In the genomic region with DNA sequence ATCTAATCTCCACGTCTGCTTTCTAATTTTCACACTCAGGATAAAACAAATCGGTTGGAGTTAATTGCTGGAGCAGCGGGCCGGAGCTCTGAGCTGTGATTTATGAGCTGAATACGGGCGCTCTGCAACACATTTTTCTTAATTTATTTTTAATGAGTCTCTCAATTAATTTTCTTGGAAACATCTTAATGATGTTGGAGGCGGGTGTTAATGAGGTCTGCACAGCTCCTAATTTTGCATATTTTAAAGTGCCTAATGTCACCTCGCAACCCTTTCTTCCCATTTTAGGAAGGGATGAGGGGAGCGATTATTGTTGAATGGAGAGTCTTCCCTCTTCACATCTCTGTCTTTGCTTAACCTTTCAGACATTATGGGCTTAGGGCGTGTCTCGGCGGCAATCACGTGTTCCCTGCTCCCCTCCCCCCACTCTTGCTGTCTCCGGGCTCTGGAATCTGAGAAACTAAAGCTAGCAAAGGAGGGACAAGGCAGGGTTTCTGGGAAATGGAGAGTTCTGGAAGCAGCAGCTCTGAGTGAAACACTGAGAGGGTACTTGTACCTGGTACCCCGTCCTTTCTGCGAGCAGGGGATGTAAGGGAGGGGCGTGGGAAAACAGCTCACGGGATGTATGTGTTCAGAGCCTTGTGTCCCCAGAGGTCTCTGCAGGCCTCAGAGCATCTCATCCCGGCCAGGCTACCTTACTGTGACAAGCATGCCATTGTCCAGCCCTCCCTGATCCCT, we compare ENCODE assay signal across 10 mouse cellular contexts. TPM values are rescaled to one million over a fixed set of nuclear protein-coding genes. Genes with fewer than 3 reads are reported as not detected.
A peak's percentile ranks its signal among the peaks of the same experiment; 100 is the strongest.
DNase-seq lines count a peak whose midpoint lies in the region; ATAC-seq and TF ChIP-seq lines count a peak whose summit lies in the region.
"Had no signal": no experiment of that assay in that cellular context is flagged by ENCODE, and none has a peak within 500 bp of the region (broad histone marks: within the 10 kb centered on the region; RNA-seq: fewer than 3 reads in every experiment).

No protein-coding gene starts in this region.

- H3K36me3 ChIP-seq in intestine, embryonic 14.5 days (ENCODE audit: control insufficient read depth, insufficient read depth, low read length) = no peaks in the 10 kb centered on the region
- no peaks in the 10 kb centered on the region for H3K36me3 ChIP-seq in intestine, postnatal 0 days (ENCODE audit: control insufficient read depth, insufficient read depth)
- H3K36me3 ChIP-seq in forebrain, postnatal 0 days (ENCODE audit: insufficient read depth) = no peaks in the 10 kb centered on the region
- no peaks in the 10 kb centered on the region for H3K36me3 ChIP-seq in liver, embryonic 12.5 days

- no peak for TF ChIP-seq POLR2A in brain, embryonic 14.5 days (IDR thresholded peaks at IDR 0.05; ENCODE audit: borderline replicate concordance, extremely low read depth, insufficient read depth, insufficient read length, poor library complexity, severe bottlenecking)

- no peaks in the 10 kb centered on the region for H3K4me1 ChIP-seq in intestine, embryonic 14.5 days (replicated peaks; ENCODE audit: control insufficient read depth, insufficient read depth, low read length)
- H3K4me1 ChIP-seq in intestine, postnatal 0 days (replicated peaks; ENCODE audit: control insufficient read depth, insufficient read depth, low read length) = no peaks in the 10 kb centered on the region
- H3K4me1 ChIP-seq in forebrain, postnatal 0 days (ENCODE audit: insufficient read depth) = peaks cover 5% of the 10 kb centered on the region
- no peaks in the 10 kb centered on the region for H3K4me1 ChIP-seq in liver, embryonic 12.5 days

- no peaks in the 10 kb centered on the region for H3K9me3 ChIP-seq in intestine, embryonic 14.5 days (ENCODE audit: control insufficient read depth, low read length)
- no peaks in the 10 kb centered on the region for H3K9me3 ChIP-seq in intestine, postnatal 0 days (ENCODE audit: control insufficient read depth)
- H3K9me3 ChIP-seq in forebrain, postnatal 0 days (ENCODE audit: low read length) = no peaks in the 10 kb centered on the region
- no peaks in the 10 kb centered on the region for H3K9me3 ChIP-seq in liver, embryonic 12.5 days (replicated peaks)

- H3K9ac ChIP-seq in intestine, embryonic 14.5 days (ENCODE audit: low read length) = no peak overlapping the region
- H3K9ac ChIP-seq in intestine, postnatal 0 days (ENCODE audit: low read depth, low read length) = no peak overlapping the region
- peak overlapping the region; percentile 46; the same call in 1 of the 2 replicates for H3K9ac ChIP-seq in forebrain, postnatal 0 days
- no peak overlapping the region for H3K9ac ChIP-seq in liver, embryonic 12.5 days

- ATAC-seq in intestine, embryonic 14.5 days (replicated peaks; ENCODE audit: low FRiP score, low TSS enrichment, low read depth) = no peak
- no peak for ATAC-seq in intestine, postnatal 0 days
- peak; percentile 84 for ATAC-seq in forebrain, postnatal 0 days
- no peak for ATAC-seq in liver, embryonic 12.5 days
- ATAC-seq: Patski had no signal

- H3K27me3 ChIP-seq in intestine, embryonic 14.5 days (replicated peaks; ENCODE audit: control insufficient read depth, insufficient read depth, low read length) = no peaks in the 10 kb centered on the region
- no peaks in the 10 kb centered on the region for H3K27me3 ChIP-seq in intestine, postnatal 0 days (replicated peaks; ENCODE audit: control insufficient read depth, insufficient read depth, low read length)
- no peaks in the 10 kb centered on the region for H3K27me3 ChIP-seq in forebrain, postnatal 0 days (ENCODE audit: insufficient read depth, low read length)
- no peaks in the 10 kb centered on the region for H3K27me3 ChIP-seq in liver, embryonic 12.5 days (replicated peaks)

- WGBS in intestine, embryonic 14.5 days = 55% methylated on average over 19 of the region's 19 CpGs
- WGBS in intestine, postnatal 0 days = 59% methylated on average over 19 of the region's 19 CpGs
- 8% methylated on average over 19 of the region's 19 CpGs for WGBS in forebrain, postnatal 0 days
- WGBS in liver, embryonic 12.5 days (ENCODE audit: insufficient replicate concordance) = 62% methylated on average over 19 of the region's 19 CpGs

- H3K4me2 ChIP-seq in intestine, embryonic 14.5 days (ENCODE audit: low read length) = peak overlapping the region; percentile 26; the same call in 1 of the 2 replicates
- no peak overlapping the region for H3K4me2 ChIP-seq in intestine, postnatal 0 days (replicated peaks; ENCODE audit: low read depth)
- H3K4me2 ChIP-seq in forebrain, postnatal 0 days (ENCODE audit: low read depth) = peak overlapping the region; percentile 49
- H3K4me2 ChIP-seq in liver, embryonic 12.5 days = no peak overlapping the region

- no peak overlapping the region for H3K27ac ChIP-seq in intestine, embryonic 14.5 days (ENCODE audit: low read depth)
- no peak overlapping the region for H3K27ac ChIP-seq in intestine, postnatal 0 days (ENCODE audit: low read depth, low read length)
- H3K27ac ChIP-seq in forebrain, postnatal 0 days (ENCODE audit: low read depth, low read length) = peak overlapping the region; percentile 76
- H3K27ac ChIP-seq in liver, embryonic 12.5 days = no peak overlapping the region

- no peak for DNase-seq in intestine, embryonic 14.5 days (ENCODE audit: low spot score)
- DNase-seq in brain, embryonic 14.5 days (ENCODE audit: low read depth) = peak; percentile 95
- peak; percentile 81 for DNase-seq in forebrain, postnatal 0 days
- peak; percentile 27 to 35 for DNase-seq in left cerebral cortex, adult 18-20 months (ENCODE audit: low spot score in 2 of 2)
- DNase-seq in neural tube, embryonic 10.5 days (ENCODE audit: extremely low spot score, low spot score) = peak; percentile 45
- DNase-seq in urinary bladder, postnatal 10 days (ENCODE audit: low spot score) = no peak

- TF ChIP-seq CTCF in intestine, postnatal 0 days (IDR thresholded peaks at IDR 0.05; ENCODE audit: low read depth) = no peak
- no peak for TF ChIP-seq CTCF in brain, embryonic 14.5 days (IDR thresholded peaks at IDR 0.05; ENCODE audit: borderline replicate concordance, extremely low read depth, insufficient read depth, insufficient read length)
- TF ChIP-seq CTCF in forebrain, postnatal 0 days (IDR thresholded peaks at IDR 0.05; ENCODE audit: low read depth) = no peak

- no peak overlapping the region for H3K4me3 ChIP-seq in intestine, embryonic 14.5 days (ENCODE audit: low read depth, low read length)
- H3K4me3 ChIP-seq in intestine, postnatal 0 days (ENCODE audit: low read depth, low read length) = no peak overlapping the region
- H3K4me3 ChIP-seq in forebrain, postnatal 0 days (ENCODE audit: low read depth, low read length) = peak overlapping the region; percentile 24
- no peak overlapping the region for H3K4me3 ChIP-seq in liver, embryonic 12.5 days

RNA-seq across cellular contexts. Expression of a gene that starts 56.8 kb away (rescaled TPM):
- polyA plus RNA-seq in intestine, embryonic 14.5 days (2014; fragmentation: Nextera tagmentation; extraction: Ambion mirVana) = 0.05 TPM in 1 of 2 replicates, not detected in the other
- polyA plus RNA-seq in intestine, postnatal 0 days (2015; fragmentation: Nextera tagmentation; extraction: Ambion mirVana) = not detected in 2 replicates
- 0.88 and 3.6 TPM in 2 replicates for polyA plus RNA-seq in brain, embryonic 14.5 days (2012; rRNA removed)
- 0.38 and 2.2 TPM in 2 replicates for total RNA-seq in forebrain, postnatal 0 days (2014; rRNA removed)
- polyA plus RNA-seq in forebrain, postnatal 0 days (2015; fragmentation: Nextera tagmentation; extraction: Ambion mirVana) = 0.08 and 0.25 TPM in 2 replicates
- total RNA-seq in left cerebral cortex, adult 18-20 months (2021) = under 1 TPM; 0.28 TPM
- polyA plus RNA-seq in liver, embryonic 12.5 days (2016; fragmentation: Nextera tagmentation; extraction: Ambion mirVana) = not detected in 2 replicates
- total RNA-seq: gastrocnemius, adult 8-10 months had no signal
- polyA plus RNA-seq: Patski had no signal

Comparison
In these comparisons a context has a peak if more than half of its experiments do, and no peak if none do; other contexts are left out.
1. H3K4me2 ChIP-seq: peak in intestine, embryonic 14.5 days (single experiment) and forebrain, postnatal 0 days (single experiment); none in intestine, postnatal 0 days (single experiment) and liver, embryonic 12.5 days (single experiment).
2. DNase-seq: peak in brain, embryonic 14.5 days (single experiment), forebrain, postnatal 0 days (single experiment), left cerebral cortex, adult 18-20 months (2 of 2) and neural tube, embryonic 10.5 days (single experiment); none in intestine, embryonic 14.5 days (single experiment) and urinary bladder, postnatal 10 days (single experiment).